Mouse (Mus musculus) stomach, postnatal 0 days (tissue): ENCODE results near the gene Lonrf2. TPM values are rescaled to one million over a fixed set of nuclear protein-coding genes. Genes with fewer than 3 reads are reported as not detected.

Experiments
- ATAC-seq: fragments of 200-750 bp; cut with Nextera tagmentation; 2 replicates; pipeline ENCODE4 v1.8.0; 2017; ENCODE audit not compliant: low FRiP score, low TSS enrichment
- DNase-seq: peaks from one replicate; pipeline ENCODE4 v3.0.0-alpha.2; 2016; ENCODE audit warnings: low spot score
- H3K27ac ChIP-seq: fragments of 300-500 bp; sonication (generic); replicated peaks from 2 replicates; pipeline ENCODE4 v1.5.1; 2014; ENCODE audit warnings: mild to moderate bottlenecking, control low read depth
- H3K27me3 ChIP-seq: fragments of 300-500 bp; sonication (generic); 2 replicates; pipeline ENCODE4 v1.6.1; 2014; ENCODE audit warnings: low read length; ENCODE audit not compliant: control insufficient read depth, insufficient read depth
- H3K36me3 ChIP-seq: fragments of 300-500 bp; sonication (generic); 2 replicates; pipeline ENCODE4 v1.6.1; 2014; ENCODE audit warnings: low read length, mixed read lengths; ENCODE audit not compliant: control insufficient read depth, insufficient read depth
- H3K4me1 ChIP-seq: fragments of 300-500 bp; sonication (generic); replicated peaks from 2 replicates; pipeline ENCODE4 v1.6.1; 2014; ENCODE audit warnings: antibody characterized with exemption; ENCODE audit not compliant: control insufficient read depth, insufficient read depth
- H3K4me2 ChIP-seq: fragments of 300-500 bp; sonication (generic); replicated peaks from 2 replicates; pipeline ENCODE4 v1.6.1; 2014; ENCODE audit warnings: low read depth, mild to moderate bottlenecking, control low read depth, moderate library complexity
- H3K4me3 ChIP-seq: fragments of 300-500 bp; sonication (generic); 2 replicates; pipeline ENCODE4 v1.5.1; 2014; ENCODE audit warnings: low read depth, low read length, control low read depth
- H3K9ac ChIP-seq: fragments of 300-500 bp; sonication (generic); 2 replicates; pipeline ENCODE4 v1.6.1; 2014; ENCODE audit warnings: mild to moderate bottlenecking, low read length, control low read depth, mixed read lengths
- H3K9me3 ChIP-seq: fragments of 300-500 bp; sonication (generic); 2 replicates; pipeline ENCODE4 v1.6.1; 2016; ENCODE audit warnings: low read length; ENCODE audit not compliant: control insufficient read depth
- CTCF ChIP-seq: IDR thresholded peaks from 2 replicates; pipeline ENCODE4 v1.5.1; 2016; ENCODE audit warnings: antibody characterized with exemption, low read depth, mild to moderate bottlenecking, moderate library complexity
- EP300 ChIP-seq: optimal IDR thresholded peaks from 2 replicates; pipeline ENCODE3; 2016; ENCODE audit warnings: antibody characterized with exemption
- WGBS: fragments of 180-500 bp; shearing (Covaris S2); extraction: QIAGEN DNeasy Blood & Tissue Kit; methylation state at CpG from one replicate; pipeline ENCODE4 v1.1.7; 2014; 5-methylcytosine and 5-hydroxymethylcytosine counted together
- polyA plus RNA-seq: library from polyadenylated mRNA; unstranded; fragments of >200 nt; fragmentation: Nextera tagmentation; extraction: Ambion mirVana; gene quantifications from 2 replicates; pipeline ENCODE4 v1.2.1, GENCODE M21; 2015

Gene Lonrf2
- polyA plus RNA-seq = 0.46 and 0.54 TPM in 2 replicates

DNA sequence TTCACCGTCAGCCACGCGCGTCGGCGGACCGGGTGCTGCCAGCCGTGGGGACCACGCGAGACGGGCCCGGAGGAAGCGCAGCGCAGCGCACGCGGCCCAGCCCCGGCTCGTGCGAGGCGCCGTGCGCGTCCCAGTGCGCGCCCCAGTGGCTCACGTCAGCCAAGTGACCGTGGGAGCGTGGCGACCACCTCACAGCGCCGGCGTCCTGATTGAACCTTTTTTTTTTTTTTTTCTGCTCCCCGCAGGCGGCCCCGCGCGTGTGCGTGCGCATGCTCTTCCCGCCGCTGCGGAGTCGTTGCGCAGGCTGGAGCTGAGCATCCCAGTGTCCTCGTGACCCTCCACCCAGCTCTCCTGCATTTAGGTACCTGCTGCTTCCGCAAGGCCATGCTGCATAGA lies at the start of gene Lonrf2:
Gene Lonrf2, minus strand, starts transcription at position 235 of the 396 bp plus-strand sequence.
- 1% methylated on average over 40 of the region's 47 CpGs for WGBS
- peak; percentile 15 for DNase-seq
- Histone ChIP-seq H3K27ac (no peak within 1 kb of the TSS; the same call in 1 of the 2 replicates), H3K9me3 (no peaks in the 10 kb centered on the region), H3K4me2 (peak within 1 kb of the TSS; percentile 93), H3K27me3 (peaks cover 5% of the 10 kb centered on the region; the same call in 1 of the 2 replicates), H3K9ac (peak within 1 kb of the TSS; percentile 63), H3K4me1 (no peaks in the 10 kb centered on the region), H3K4me3 (peak within 1 kb of the TSS; percentile 56), H3K36me3 (no peaks in the 10 kb centered on the region)
- ATAC-seq = peak; percentile 38; the same call in 1 of the 2 replicates
- TF ChIP-seq EP300 (no peak), CTCF (no peak)

DNA sequence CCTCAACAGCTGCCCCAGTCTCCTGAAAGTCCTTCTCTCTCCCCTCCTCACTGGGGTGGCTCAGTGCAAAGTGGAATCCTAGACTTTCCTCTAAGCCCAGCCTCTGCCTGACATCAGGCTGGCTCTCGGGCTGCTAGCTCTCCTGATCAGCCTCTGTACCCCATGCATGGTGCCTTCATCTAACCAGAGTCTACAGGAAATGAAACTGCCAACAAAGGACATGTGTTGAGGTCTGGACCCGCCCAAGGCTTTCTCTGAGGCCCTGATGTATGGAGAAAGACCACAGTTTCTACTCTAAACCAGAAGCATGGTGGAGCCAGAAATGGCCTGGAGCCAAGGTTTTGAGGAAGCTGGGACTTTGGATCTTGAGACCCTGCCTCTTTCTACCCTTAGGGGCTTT lies 49.4 kb upstream of the Lonrf2 start:
- H3K9me3 ChIP-seq = no peaks in the 10 kb centered on the region
- no peaks in the 10 kb centered on the region for H3K27me3 ChIP-seq
- no peak for ATAC-seq
- no peaks in the 10 kb centered on the region for H3K4me1 ChIP-seq
- no peak overlapping the region for H3K9ac ChIP-seq
- H3K36me3 ChIP-seq = no peaks in the 10 kb centered on the region
- WGBS = 63% methylated on average over 2 of the region's 2 CpGs
- H3K4me2 ChIP-seq = no peak overlapping the region
- no peak overlapping the region for H3K27ac ChIP-seq
- no peak for DNase-seq
- H3K4me3 ChIP-seq = no peak overlapping the region
- TF ChIP-seq CTCF (no peak), EP300 (no peak)

- DNase-seq (no peak), ATAC-seq (no peak)
- H3K9ac ChIP-seq = no peak overlapping the region
- no peak overlapping the region for H3K4me2 ChIP-seq
- H3K9me3 ChIP-seq = no peaks in the 10 kb centered on the region
- H3K27ac ChIP-seq = no peak overlapping the region
- TF ChIP-seq CTCF (no peak), EP300 (no peak)
- no peaks in the 10 kb centered on the region for H3K27me3 ChIP-seq
- WGBS = 59% methylated on average over 9 of the region's 9 CpGs
- H3K4me3 ChIP-seq = no peak overlapping the region
- no peaks in the 10 kb centered on the region for H3K36me3 ChIP-seq
- no peaks in the 10 kb centered on the region for H3K4me1 ChIP-seq
Measured at GRCm38 (mm10) chr1:38883766-38884165, 47.3 kb upstream of the Lonrf2 start.

- no peak overlapping the region for H3K4me3 ChIP-seq
- DNase-seq (no peak), ATAC-seq (no peak)
- H3K27ac ChIP-seq = no peak overlapping the region
- no peak overlapping the region for H3K9ac ChIP-seq
- no peaks in the 10 kb centered on the region for H3K27me3 ChIP-seq
- 73% methylated on average over 4 of the region's 4 CpGs for WGBS
- H3K4me1 ChIP-seq = no peaks in the 10 kb centered on the region
- H3K36me3 ChIP-seq = no peaks in the 10 kb centered on the region
- no peaks in the 10 kb centered on the region for H3K9me3 ChIP-seq
- TF ChIP-seq CTCF (no peak), EP300 (no peak)
- H3K4me2 ChIP-seq = no peak overlapping the region
Measured at GRCm38 (mm10) chr1:38882746-38883145, 46.2 kb upstream of the Lonrf2 start.

DNA sequence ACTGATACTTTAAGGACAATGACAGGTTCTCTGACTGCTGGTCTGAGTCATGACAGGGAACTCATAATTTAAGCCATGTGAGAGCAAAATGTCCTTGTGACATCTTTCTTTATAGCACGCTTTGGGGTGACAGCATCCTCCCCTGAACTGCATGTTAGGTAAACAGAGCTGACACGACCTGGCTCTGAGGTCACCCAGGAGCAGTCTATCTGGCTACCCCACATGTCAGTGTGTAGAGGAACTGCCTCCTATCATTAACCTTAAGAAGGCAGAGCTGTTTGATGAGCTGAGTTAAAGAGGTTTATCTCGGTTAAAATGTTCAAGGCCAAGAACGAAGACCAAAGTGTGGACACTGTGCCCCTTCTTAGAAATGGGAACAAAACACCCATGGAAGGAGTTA lies 44.9 kb upstream of the Lonrf2 start:
- Histone ChIP-seq H3K36me3 (no peaks in the 10 kb centered on the region), H3K4me2 (no peak overlapping the region), H3K9ac (no peak overlapping the region), H3K4me1 (no peaks in the 10 kb centered on the region), H3K27ac (no peak overlapping the region), H3K9me3 (no peaks in the 10 kb centered on the region), H3K27me3 (no peaks in the 10 kb centered on the region), H3K4me3 (no peak overlapping the region)
- 51% methylated on average over 4 of the region's 4 CpGs for WGBS
- ATAC-seq (no peak), DNase-seq (no peak)
- TF ChIP-seq CTCF = no peak
- TF ChIP-seq EP300 = no peak

- no peaks in the 10 kb centered on the region for H3K36me3 ChIP-seq
- 58% methylated on average over 5 of the region's 5 CpGs for WGBS
- H3K9ac ChIP-seq = no peak overlapping the region
- H3K4me2 ChIP-seq = no peak overlapping the region
- ATAC-seq = no peak
- DNase-seq = no peak
- no peaks in the 10 kb centered on the region for H3K27me3 ChIP-seq
- H3K4me1 ChIP-seq = no peaks in the 10 kb centered on the region
- H3K9me3 ChIP-seq = no peaks in the 10 kb centered on the region
- no peak overlapping the region for H3K4me3 ChIP-seq
- TF ChIP-seq EP300 = no peak
- TF ChIP-seq CTCF = no peak
- no peak overlapping the region for H3K27ac ChIP-seq
Measured at GRCm38 (mm10) chr1:38876671-38877382, 40.3 kb upstream of the Lonrf2 start.
